Mouse (Mus musculus): ENCODE results near the gene Rnf113a1. TPM values are rescaled to one million over a fixed set of nuclear protein-coding genes. Genes with fewer than 3 reads are reported as not detected.
"Not testable (repeated sequence)": the region's sequence is repeated elsewhere in the genome, so short reads cannot be mapped to it uniquely, and the experiment has no call there.

Gene Rnf113a1
- polyA plus RNA-seq, 1 experiment from 2014 or later = 14.3 TPM

GRCm38 (mm10) chrX:37198676-37199075, 7.6 kb downstream of the Rnf113a1 start:
- no peaks in the 10 kb centered on the region for H3K9me3 ChIP-seq
- no peak overlapping the region for H3K9ac ChIP-seq (replicated peaks)
- no peak overlapping the region for H3K4me3 ChIP-seq
- H3K4me2 ChIP-seq (replicated peaks) = no peak overlapping the region
- H3K4me1 ChIP-seq = no peaks in the 10 kb centered on the region
- no peaks in the 10 kb centered on the region for H3K27me3 ChIP-seq
- 63% methylated on average over 8 of the region's 8 CpGs for WGBS
- H3K36me3 ChIP-seq = no peaks in the 10 kb centered on the region
- no peak for ATAC-seq (replicated peaks)
- no peak overlapping the region for H3K27ac ChIP-seq (replicated peaks)

DNA sequence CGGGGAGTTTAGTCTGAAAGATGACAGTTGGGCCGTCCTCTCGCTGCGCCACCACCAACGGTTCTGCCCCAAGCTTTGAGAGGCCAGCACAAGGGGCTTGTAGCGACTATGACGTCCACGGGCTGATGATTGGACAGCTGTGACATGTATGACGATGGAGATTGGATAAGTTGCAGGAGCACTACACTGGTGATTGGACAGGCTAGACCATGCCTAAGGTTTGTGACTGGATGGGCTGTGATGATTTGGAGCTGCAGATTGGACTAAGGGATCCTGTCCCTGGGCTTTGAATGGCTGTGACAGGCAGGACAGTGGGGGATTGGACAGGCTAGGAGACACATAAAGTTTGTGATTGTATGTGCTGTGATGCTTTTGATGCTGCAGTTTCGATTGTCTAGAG, 19.9 kb downstream of the Rnf113a1 start, which contains the start of gene Gm9:
Gm9 (minus strand) TSS at position 101 of the 400 bp plus-strand sequence.
- no peak for ATAC-seq (replicated peaks)
- 89% methylated on average over 10 of the region's 10 CpGs for WGBS

DNA sequence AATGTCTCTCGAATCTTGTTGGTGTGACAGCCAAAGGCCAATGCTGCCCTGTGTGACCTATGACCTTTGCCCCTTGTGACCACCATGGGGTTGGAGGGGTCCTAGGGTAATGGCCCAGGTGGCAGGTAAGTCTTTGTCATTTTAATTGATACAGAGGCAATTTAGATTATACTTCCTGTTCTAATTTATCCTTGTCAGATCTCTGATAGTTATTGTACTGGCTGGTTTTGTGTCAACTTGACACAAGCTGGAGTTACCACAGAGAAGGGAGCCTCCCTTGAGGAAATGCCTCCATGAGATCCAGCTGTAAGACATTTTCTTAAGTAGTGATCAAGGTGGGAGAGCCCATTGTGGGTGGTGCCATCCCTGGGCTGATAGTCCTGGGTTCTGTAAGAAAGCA, 31.1 kb downstream of the Rnf113a1 start, which contains the start of gene Rhox1:
Rhox1 (minus strand) TSS at position 101 of the 400 bp plus-strand sequence.
- 81% methylated on average over 1 of the region's 1 CpGs for WGBS
- not testable (repeated sequence) for H3K4me3 ChIP-seq; H3K4me1 ChIP-seq; H3K36me3 ChIP-seq; ATAC-seq (replicated peaks); H3K27me3 ChIP-seq; H3K27ac ChIP-seq (replicated peaks); H3K4me2 ChIP-seq (replicated peaks); H3K9ac ChIP-seq (replicated peaks); H3K9me3 ChIP-seq

More for the DNA sequence above, 19.9 kb downstream of the Rnf113a1 start, which contains the start of gene Gm9:
- H3K9me3 ChIP-seq = no peaks in the 10 kb centered on the region
- no peak within 1 kb of the TSS for H3K27ac ChIP-seq (replicated peaks)
- no peak within 1 kb of the TSS for H3K4me2 ChIP-seq (replicated peaks)
- H3K27me3 ChIP-seq = no peaks in the 10 kb centered on the region
- H3K4me1 ChIP-seq = no peaks in the 10 kb centered on the region
- H3K4me3 ChIP-seq = no peak within 1 kb of the TSS
- no peak within 1 kb of the TSS for H3K9ac ChIP-seq (replicated peaks)
- H3K36me3 ChIP-seq = no peaks in the 10 kb centered on the region

Other genes with a start within 250 kb of the Rnf113a1 start
- 51.8 and 53.0 TPM in 2 replicates for gene Sept6, start 199.5 kb upstream of the Rnf113a1 start, polyA plus RNA-seq (2015; fragmentation: Nextera tagmentation; extraction: Ambion mirVana)
- gene Sowahd, start 142.4 kb upstream of the Rnf113a1 start, polyA plus RNA-seq (2015; fragmentation: Nextera tagmentation; extraction: Ambion mirVana) = not detected in 2 replicates
- gene Rpl39, start 105.8 kb upstream of the Rnf113a1 start, polyA plus RNA-seq (2015; fragmentation: Nextera tagmentation; extraction: Ambion mirVana) = 336 and 348 TPM in 2 replicates
- gene Upf3b, start 80.9 kb upstream of the Rnf113a1 start, polyA plus RNA-seq (2015; fragmentation: Nextera tagmentation; extraction: Ambion mirVana) = 27.2 and 30.3 TPM in 2 replicates
- gene Nkap, start 64.5 kb upstream of the Rnf113a1 start, polyA plus RNA-seq (2015; fragmentation: Nextera tagmentation; extraction: Ambion mirVana) = 19.1 and 20.3 TPM in 2 replicates
- 0.20 and 0.22 TPM in 2 replicates for gene Akap14, start 22.4 kb upstream of the Rnf113a1 start, polyA plus RNA-seq (2015; fragmentation: Nextera tagmentation; extraction: Ambion mirVana)
- 449 and 519 TPM in 2 replicates for gene Ndufa1, start 82 bp upstream of the Rnf113a1 start, polyA plus RNA-seq (2015; fragmentation: Nextera tagmentation; extraction: Ambion mirVana)
- not detected in 2 replicates for gene Gm9, start 19.8 kb downstream of the Rnf113a1 start, polyA plus RNA-seq (2015; fragmentation: Nextera tagmentation; extraction: Ambion mirVana)
- gene Rhox1, start 31.0 kb downstream of the Rnf113a1 start, polyA plus RNA-seq (2015; fragmentation: Nextera tagmentation; extraction: Ambion mirVana) = not detected in 2 replicates
- not detected in 2 replicates for gene Rhox2a, start 53.7 kb downstream of the Rnf113a1 start, polyA plus RNA-seq (2015; fragmentation: Nextera tagmentation; extraction: Ambion mirVana)
- gene Rhox3a, start 58.7 kb downstream of the Rnf113a1 start, polyA plus RNA-seq (2015; fragmentation: Nextera tagmentation; extraction: Ambion mirVana) = not detected in 2 replicates
- gene Rhox4a, start 74.1 kb downstream of the Rnf113a1 start, polyA plus RNA-seq (2015; fragmentation: Nextera tagmentation; extraction: Ambion mirVana) = not detected in 2 replicates
- not detected in 2 replicates for gene Rhox3a2, start 188.8 kb downstream of the Rnf113a1 start, polyA plus RNA-seq (2015; fragmentation: Nextera tagmentation; extraction: Ambion mirVana)
- not detected in 2 replicates for gene Rhox4a2, start 199.6 kb downstream of the Rnf113a1 start, polyA plus RNA-seq (2015; fragmentation: Nextera tagmentation; extraction: Ambion mirVana)
- gene Rhox2b, start 220.8 kb downstream of the Rnf113a1 start, polyA plus RNA-seq (2015; fragmentation: Nextera tagmentation; extraction: Ambion mirVana) = not detected in 2 replicates
- not detected in 2 replicates for gene Rhox4b, start 241.2 kb downstream of the Rnf113a1 start, polyA plus RNA-seq (2015; fragmentation: Nextera tagmentation; extraction: Ambion mirVana)

Measured in forebrain, embryonic 15.5 days (tissue).